Mouse (Mus musculus): Measurements from ENCODE around the gene Clcn6.

DNA sequence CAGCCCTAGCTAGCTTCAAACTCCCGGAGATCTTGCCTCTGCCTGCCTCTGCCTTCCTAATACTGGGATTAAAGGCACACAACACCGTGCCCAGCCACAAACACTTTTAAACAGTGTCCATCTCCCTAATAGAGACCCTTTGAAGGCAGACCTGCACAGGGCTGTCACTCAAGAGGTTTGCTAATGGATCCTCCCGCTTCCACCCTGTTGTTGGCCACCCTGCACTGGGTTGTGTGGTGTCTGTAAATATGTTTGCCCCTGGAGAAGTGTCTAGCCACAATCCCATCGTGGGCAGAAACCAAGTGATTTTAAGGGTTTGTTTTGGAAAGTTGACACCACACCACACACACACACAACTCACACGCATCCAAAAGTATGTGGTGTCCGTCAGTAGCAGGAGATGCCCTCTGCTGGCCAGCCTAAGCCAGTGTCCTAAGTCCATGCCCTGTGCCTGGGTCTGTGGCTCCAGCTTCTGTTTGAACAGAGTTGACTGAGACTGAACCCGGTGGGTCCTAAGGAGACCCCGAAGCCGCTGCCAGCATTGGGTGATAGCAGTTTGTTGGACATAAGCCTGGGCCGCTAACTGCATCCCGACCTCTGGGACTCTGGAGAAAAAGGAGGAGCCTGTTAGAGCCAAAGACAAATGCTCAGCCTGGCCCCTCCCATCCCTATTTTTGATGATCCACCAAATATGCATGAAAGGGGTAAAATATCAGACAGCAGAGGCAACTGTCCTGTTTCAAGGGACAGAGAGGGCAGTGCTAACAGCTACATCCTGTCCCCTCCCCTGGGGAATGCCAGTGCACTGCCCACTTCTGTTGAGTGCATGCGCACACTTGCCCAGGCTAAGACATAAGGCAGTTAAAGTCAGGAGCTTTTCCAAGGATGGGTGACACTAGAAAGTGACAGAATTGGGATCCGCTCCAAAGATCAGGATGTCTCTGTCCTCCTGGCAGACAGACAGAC, 21.8 kb upstream of the Clcn6 start:
- no peak for TF ChIP-seq HCFC1 (IDR thresholded peaks at IDR 0.05; ENCODE audit: borderline replicate concordance, insufficient read depth, low read length)
- TF ChIP-seq CHD2 (IDR thresholded peaks at IDR 0.05; ENCODE audit: low read depth, low read length), result no peak
